Mouse (Mus musculus) G1E (cell line): ENCODE measurements around the gene Dnah2.

Experiments used
- CTCF ChIP-seq: IDR thresholded peaks from 2 replicates; pipeline ENCODE4 v1.5.1; 2012; ENCODE audit warnings: low read depth, low read length, inconsistent platforms, mixed read lengths
- GATA1 ChIP-seq: IDR thresholded peaks from 2 replicates; pipeline ENCODE4 v1.6.1; 2012; ENCODE audit warnings: borderline replicate concordance, low read length, inconsistent platforms, mixed read lengths
- GATA2 ChIP-seq: IDR thresholded peaks from 2 replicates; pipeline ENCODE4 v1.6.1; 2012; ENCODE audit warnings: low read depth, low read length, inconsistent platforms, borderline replicate concordance
- POLR2AphosphoS5 ChIP-seq: IDR thresholded peaks from 2 replicates; pipeline ENCODE4 v1.6.1; 2012; ENCODE audit warnings: low read depth, low read length, inconsistent platforms; ENCODE audit not compliant: insufficient replicate concordance
- TAL1 ChIP-seq: conservative IDR thresholded peaks from 2 replicates; pipeline ENCODE4 v1.6.1; 2012; ENCODE audit warnings: low read depth, low read length, inconsistent platforms, mixed read lengths

DNA sequence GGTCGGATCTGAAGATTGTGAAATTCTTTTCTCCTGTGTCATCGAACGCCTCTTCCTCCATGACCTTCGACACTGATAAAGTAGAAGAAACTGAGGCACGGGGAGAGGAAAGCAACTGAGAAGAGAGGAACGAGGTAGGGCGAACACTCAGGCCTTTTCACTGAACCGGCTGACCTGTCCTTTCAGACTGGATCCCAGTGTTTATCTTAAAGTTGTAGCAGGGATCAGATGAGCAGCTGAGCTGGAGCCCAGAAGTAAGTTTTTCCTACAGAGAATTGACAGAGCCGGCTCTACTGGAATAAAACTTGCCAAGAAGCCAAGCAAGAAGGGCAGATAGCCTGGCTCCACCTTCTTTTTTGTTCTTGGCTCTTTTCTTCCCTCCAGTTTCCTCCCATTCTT is 178.1 kb downstream of the Dnah2 start:
- no peak for TF ChIP-seq CTCF
- TF ChIP-seq POLR2AphosphoS5, result no peak
- TF ChIP-seq GATA1, result no peak
- no peak for TF ChIP-seq GATA2
- TF ChIP-seq TAL1, result no peak
